Mouse (Mus musculus) NIH3T3 (cell line): Measurements from ENCODE around the gene Ctsj.
"Not testable (repeated sequence)": the region's sequence is repeated elsewhere in the genome, so short reads cannot be mapped to it uniquely, and the experiment has no call there.

ENCODE experiments used
- DNase-seq: peaks from one replicate; pipeline ENCODE4 v3.0.0-alpha.2; 2012; ENCODE audit warnings: low read depth

Ctsj gene

GRCm38 (mm10) chr13:61005859-61006258, at the start of gene Ctsj:
Ctsj (minus strand) TSS chr13:61005959.
- DNase-seq, result no peak

- DNase-seq, result no peak
Observed at GRCm38 (mm10) chr13:61040531-61040930, 34.8 kb upstream of the Ctsj start, which contains the start of gene Ctsq. Ctsq (minus strand) TSS chr13:61040631.

- no peak for DNase-seq
Observed at GRCm38 (mm10) chr13:61022785-61023184, 17.0 kb upstream of the Ctsj start.

- DNase-seq, result no peak
Observed at GRCm38 (mm10) chr13:61021844-61022243, 16.1 kb upstream of the Ctsj start.

GRCm38 (mm10) chr13:61010171-61010570, 4.4 kb upstream of the Ctsj start:
- DNase-seq, result no peak

- peak; percentile 27 for DNase-seq
Observed at GRCm38 (mm10) chr13:60997600-60997999, 8.2 kb downstream of the Ctsj start.

- DNase-seq, result not testable (repeated sequence)
Observed at GRCm38 (mm10) chr13:60986915-60987314, 18.8 kb downstream of the Ctsj start.

- peak; percentile 39 for DNase-seq
Observed at GRCm38 (mm10) chr13:60972319-60972718, 33.4 kb downstream of the Ctsj start.

GRCm38 (mm10) chr13:60963985-60964384, 41.8 kb downstream of the Ctsj start:
- not testable (repeated sequence) for DNase-seq

- DNase-seq, result peak; percentile 13
Observed at GRCm38 (mm10) chr13:60961706-60962105, 44.1 kb downstream of the Ctsj start.
